26 mouse cellular contexts compared by ENCODE assay signal in the genomic region with DNA sequence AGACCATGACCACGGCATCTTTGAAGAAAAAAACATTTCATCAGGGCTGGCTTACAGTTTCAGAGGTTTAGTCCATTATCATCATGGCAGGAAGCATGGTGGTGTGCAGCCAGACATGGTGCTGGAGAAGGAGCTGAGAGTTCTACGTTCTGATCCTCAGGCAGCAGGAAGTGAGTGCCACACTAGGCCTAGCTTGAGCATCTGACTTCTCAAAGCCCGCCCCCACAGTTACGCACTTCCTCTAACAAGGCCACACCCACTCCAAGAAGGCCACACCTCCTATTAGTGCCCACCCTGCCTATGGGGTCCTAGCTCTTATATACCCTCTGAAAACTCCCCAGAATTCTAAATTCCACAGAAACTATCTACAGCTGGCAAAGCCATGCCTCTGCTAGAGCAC. TPM values are rescaled to one million over a fixed set of nuclear protein-coding genes. Genes with fewer than 3 reads are reported as not detected.
"Had no signal": no experiment of that assay in that cellular context is flagged by ENCODE, and none has a peak within 500 bp of the region (broad histone marks: within the 10 kb centered on the region; RNA-seq: fewer than 3 reads in every experiment).

No protein-coding gene starts in this region.

- H3K4me1 ChIP-seq: heart, embryonic 10.5 days; heart, embryonic 12.5 days; hindbrain, embryonic 10.5 days; hindbrain, embryonic 12.5 days; intestine, embryonic 15.5 days; limb, embryonic 13.5 days; limb, embryonic 15.5 days; liver, embryonic 12.5 days had no signal

- H3K9ac ChIP-seq: heart, embryonic 12.5 days; hindbrain, embryonic 12.5 days; hindbrain, embryonic 14.5 days; intestine, embryonic 15.5 days; limb, embryonic 13.5 days; limb, embryonic 15.5 days; liver, embryonic 12.5 days; liver, embryonic 14.5 days had no signal

- H3K27me3 ChIP-seq: heart, embryonic 12.5 days; hindbrain, embryonic 12.5 days; intestine, embryonic 15.5 days; limb, embryonic 13.5 days; limb, embryonic 15.5 days; liver, embryonic 12.5 days had no signal

- H3K27ac ChIP-seq: gastrocnemius, adult 2 months; heart, embryonic 10.5 days; hindbrain, embryonic 10.5 days; hindbrain, embryonic 12.5 days; hindbrain, embryonic 14.5 days; intestine, embryonic 15.5 days; layer of hippocampus, adult 2 months; left cerebral cortex, adult 2 months; limb, embryonic 13.5 days; limb, embryonic 15.5 days; liver, embryonic 12.5 days; liver, embryonic 14.5 days had no signal

- H3K9me3 ChIP-seq: heart, embryonic 10.5 days; heart, embryonic 12.5 days; hindbrain, embryonic 10.5 days; hindbrain, embryonic 12.5 days; intestine, embryonic 15.5 days; limb, embryonic 15.5 days; liver, embryonic 12.5 days had no signal

- H3K36me3 ChIP-seq: heart, embryonic 10.5 days; heart, embryonic 12.5 days; hindbrain, embryonic 10.5 days; hindbrain, embryonic 12.5 days; intestine, embryonic 15.5 days; limb, embryonic 13.5 days; limb, embryonic 15.5 days; liver, embryonic 12.5 days had no signal

- H3K4me3 ChIP-seq: gastrocnemius, adult 2 months; heart, embryonic 10.5 days; heart, embryonic 12.5 days; hindbrain, embryonic 10.5 days; hindbrain, embryonic 12.5 days; intestine, embryonic 15.5 days; layer of hippocampus, adult 2 months; left cerebral cortex, adult 2 months; limb, embryonic 13.5 days; limb, embryonic 15.5 days; liver, embryonic 12.5 days had no signal

- DNase-seq: gastrocnemius, adult 2 months; gastrocnemius, postnatal 10 days; gastrocnemius, postnatal 36 days; heart, adult 11 months; heart, postnatal 10 days; heart, postnatal 4 days; kidney, adult 18-20 months; kidney, adult 8-10 months; kidney, postnatal 10 days; kidney, postnatal 25 days; kidney, postnatal 4 days; left cerebral cortex, postnatal 4 days had no signal

RNA-seq across cellular contexts. Expression of gene Tmem266, which starts 34.7 kb away (rescaled TPM):
- polyA plus RNA-seq: heart, embryonic 14.5 days; inflammation-experienced regulatory T-cells, adult 6 months; liver, embryonic 12.5 days; liver, embryonic 14.5 days had no signal
